Mouse (Mus musculus) adrenal gland, adult 8-10 months (tissue): ENCODE measurements around the gene Sos1. TPM values are rescaled to one million over a fixed set of nuclear protein-coding genes. Genes with fewer than 3 reads are reported as not detected.
"Not testable (repeated sequence)": the region's sequence is repeated elsewhere in the genome, so short reads cannot be mapped to it uniquely, and the experiment has no call there.

Source experiments
- DNase-seq: peaks from one replicate; pipeline ENCODE4 v3.0.0; 2022
- total RNA-seq, 4 experiments: library from RNA; stranded (reverse); gene quantifications; 2 replicates each; pipeline ENCODE4 v1.2.4; 2022

The Sos1 gene
- total RNA-seq, 4 experiments from 2014 or later: 27.2 to 34.2 (median 32.0) TPM

- DNase-seq: no peak
Measured at GRCm38 (mm10) chr17:80493891-80494290, 13.6 kb upstream of the Sos1 start.

DNA sequence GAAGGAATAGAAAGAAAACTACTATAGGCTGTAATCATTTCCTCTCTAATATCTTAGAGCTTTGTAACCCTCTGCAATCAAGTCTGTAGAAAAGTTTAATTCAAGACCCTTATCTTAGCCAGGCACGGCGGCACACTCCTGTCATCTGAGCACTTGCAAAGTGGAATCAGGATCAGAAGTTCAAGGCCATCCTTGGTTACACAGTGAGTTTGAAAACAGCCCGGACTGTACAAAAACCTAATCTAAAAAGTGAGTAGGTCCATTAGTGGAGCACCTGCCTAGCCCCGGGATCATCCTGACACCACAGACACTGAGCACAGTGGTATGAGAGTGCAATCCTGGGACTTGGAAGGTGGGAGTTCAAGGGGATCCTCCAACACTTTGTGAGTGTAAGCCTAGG lies 12.6 kb upstream of the Sos1 start:
- no peak for DNase-seq

DNA sequence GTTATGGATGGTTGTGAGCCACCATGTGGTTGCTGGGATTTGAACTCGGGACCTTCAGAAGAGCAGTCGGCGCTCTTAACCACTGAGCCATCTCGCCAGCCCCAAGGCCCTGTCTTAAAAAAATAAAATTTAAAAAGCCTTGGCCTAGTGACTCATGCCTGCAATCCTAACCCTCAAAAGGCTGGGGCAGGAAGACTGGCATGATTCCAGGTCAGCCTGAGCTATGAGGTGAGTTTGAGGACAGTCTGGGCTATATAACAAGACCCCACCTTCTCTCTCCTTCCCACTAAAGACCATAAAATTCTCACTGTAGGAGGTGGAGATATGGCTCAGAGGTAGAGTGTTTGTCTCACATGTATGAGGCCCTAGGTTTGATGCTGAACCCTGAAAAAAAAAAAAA lies 12.0 kb upstream of the Sos1 start:
- DNase-seq: peak; percentile 50

DNA sequence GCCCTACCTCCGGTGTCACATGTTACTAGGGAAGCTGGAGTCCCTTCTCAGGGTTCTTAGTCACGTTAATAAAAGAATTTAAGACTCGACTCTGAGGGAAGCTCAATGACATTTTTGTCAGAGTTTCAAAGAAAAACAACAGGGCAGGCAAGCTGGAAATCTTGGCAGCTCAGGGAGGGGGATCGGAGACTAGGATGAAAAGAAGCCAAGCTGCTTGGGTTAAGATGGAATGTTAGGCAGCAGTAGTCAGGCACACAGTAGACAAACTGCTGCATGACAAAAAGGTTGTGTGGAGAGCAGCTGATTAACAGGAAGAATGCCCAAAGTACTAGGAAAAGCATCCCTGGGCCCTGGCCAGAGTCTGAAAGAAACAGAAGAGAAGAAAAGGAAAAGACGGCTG lies 9.9 kb upstream of the Sos1 start:
- no peak for DNase-seq

- DNase-seq: no peak
Measured at GRCm38 (mm10) chr17:80488918-80489317, 8.7 kb upstream of the Sos1 start.

DNA sequence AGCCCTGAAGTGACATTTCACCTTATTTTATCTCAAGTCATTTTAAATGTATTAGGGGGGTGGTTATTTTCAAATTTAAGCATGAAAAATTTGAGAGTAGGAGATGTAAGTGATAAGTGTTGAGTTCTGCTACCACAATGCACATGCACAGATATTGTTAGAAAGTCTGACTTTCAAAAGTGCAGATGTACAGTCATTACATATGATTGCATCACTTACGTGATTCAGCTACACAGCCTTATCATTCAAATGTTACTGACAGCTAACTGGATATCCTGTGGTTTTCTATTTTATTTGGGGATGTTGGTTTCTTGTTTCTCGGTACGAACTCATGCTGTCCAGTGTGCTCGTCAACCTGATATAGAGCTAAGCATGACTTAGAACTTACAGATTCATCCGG lies 4.9 kb upstream of the Sos1 start:
- DNase-seq: no peak

- no peak for DNase-seq
Measured at GRCm38 (mm10) chr17:80480855-80481224, 587 bp upstream of the Sos1 start.

DNA sequence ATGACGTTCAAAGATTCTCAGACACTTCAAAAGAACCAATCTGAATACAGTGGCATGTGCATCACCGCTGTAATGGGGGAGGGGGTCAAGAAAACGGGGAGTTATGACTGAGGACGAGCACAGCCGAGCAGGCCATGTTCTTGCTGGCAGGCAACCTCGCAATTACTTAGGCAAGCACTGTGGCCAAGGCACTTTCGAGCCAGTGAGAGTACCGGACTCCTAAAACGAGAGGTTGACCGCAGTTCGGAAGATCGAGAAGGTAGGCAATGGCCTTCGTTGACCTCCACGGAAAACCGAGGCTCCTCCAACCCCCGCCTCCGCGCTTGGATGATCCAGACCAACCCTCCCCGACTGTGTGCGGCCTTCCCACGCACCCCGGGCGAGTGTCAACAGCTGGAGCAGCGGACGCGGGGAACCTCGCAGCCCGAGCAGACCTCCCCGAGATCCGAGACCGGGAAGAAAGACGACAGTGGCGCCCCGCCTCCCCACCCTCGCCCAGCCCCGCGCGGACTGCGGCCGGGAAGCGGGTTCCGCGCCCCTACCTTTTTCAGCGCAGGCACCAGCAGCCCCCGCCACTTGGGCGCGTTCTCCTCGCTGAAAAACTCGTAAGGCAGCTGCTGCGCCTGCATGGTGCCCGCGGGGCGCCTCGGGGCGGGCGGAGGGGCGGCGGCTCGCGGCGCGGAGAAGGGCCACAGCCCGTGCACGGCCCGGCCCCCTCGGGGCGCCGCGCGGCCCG lies 790 bp downstream of the Sos1 start:
- DNase-seq: peak; percentile 55

GRCm38 (mm10) chr17:80477679-80478078 lies 2.6 kb downstream of the Sos1 start:
- DNase-seq: no peak

- no peak for DNase-seq
Measured at GRCm38 (mm10) chr17:80476496-80476895, 3.8 kb downstream of the Sos1 start.

- DNase-seq: no peak
Measured at GRCm38 (mm10) chr17:80471056-80471802, 9.0 kb downstream of the Sos1 start.

- not testable (repeated sequence) for DNase-seq
Measured at GRCm38 (mm10) chr17:80468417-80468894, 11.8 kb downstream of the Sos1 start.

DNA sequence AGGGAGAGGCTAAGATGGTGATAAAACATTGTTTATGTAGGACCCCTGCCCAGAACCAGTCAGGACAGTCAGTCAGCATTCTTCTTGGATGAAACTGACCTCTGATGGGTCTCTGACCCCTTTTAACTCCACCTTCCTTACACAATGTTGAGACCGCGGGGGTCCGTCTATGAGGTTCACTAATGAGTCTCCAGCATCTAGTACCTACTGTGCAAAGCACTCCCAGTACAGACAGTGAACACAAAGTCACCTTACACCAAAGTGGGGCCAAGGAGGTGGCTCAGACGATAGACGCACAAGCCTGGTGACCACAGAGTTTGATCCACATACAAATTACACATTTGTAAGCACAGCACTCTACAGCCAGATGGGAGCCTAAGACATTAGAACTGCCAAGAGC lies 20.0 kb downstream of the Sos1 start:
- no peak for DNase-seq

DNA sequence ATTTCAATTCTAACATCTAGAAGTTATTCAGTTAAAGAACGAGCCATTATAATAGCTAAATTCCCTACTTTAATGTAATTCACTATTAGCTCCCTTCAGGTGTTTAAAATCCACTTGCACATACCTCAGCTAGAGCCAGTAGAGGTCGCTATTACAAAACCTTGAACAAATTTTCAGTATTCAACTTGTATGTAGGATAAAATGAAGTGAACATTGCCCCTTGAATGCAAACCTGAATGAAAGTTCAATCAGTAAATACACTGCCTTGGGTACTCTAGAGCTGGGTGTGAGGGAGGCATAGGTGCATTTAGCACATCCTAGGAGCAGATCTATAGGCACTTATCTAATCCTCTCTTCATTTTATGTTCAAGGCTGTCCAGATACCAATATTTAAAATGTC lies 24.6 kb downstream of the Sos1 start:
- DNase-seq: no peak

DNA sequence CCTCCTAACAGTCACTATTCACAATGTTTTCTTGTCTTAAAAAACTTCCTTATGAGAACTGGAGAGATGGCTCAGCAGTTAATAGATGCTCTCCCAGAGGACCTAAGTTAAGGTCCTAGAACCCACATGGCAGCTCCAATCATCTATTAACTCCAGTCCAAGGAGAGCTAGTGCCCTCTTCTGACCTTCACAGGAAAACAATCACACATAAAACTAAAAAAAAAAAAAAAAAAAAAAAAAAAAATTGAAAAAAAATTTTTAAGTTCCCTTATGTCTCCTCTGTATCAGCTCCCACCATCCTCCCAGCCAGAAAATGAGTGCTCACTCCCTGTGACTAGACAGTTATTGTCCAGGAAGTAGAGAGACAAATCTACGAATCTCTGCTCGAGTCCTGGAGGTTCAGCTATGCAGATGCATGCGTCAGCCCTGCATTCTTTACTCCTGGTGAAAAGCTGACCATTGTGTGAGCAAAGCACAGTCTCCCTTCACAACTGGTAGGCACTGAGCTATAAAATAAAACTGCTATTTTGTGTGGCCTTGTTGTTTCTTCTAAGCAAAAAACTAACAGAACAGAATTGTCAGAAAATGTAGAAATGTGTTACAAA lies 29.7 kb downstream of the Sos1 start:
- no peak for DNase-seq

DNA sequence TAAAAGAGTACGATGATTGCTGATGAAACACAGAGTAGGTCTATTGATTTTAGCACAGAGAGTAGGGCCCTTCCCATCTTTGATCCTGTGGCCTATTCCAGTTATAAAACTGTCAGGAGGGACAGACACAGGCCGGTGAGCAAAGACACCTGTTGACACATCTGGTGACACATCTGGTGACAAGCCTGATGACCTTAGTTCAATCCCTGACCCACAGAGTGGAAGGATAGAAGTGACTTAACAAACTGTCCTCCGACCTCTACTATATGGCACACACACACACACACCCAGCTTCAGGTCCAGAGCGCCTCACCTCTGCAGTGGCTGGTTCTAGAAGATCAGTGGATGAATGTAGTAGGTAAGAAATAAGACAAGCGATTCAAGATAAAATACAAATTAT lies 33.8 kb downstream of the Sos1 start:
- DNase-seq: no peak

DNA sequence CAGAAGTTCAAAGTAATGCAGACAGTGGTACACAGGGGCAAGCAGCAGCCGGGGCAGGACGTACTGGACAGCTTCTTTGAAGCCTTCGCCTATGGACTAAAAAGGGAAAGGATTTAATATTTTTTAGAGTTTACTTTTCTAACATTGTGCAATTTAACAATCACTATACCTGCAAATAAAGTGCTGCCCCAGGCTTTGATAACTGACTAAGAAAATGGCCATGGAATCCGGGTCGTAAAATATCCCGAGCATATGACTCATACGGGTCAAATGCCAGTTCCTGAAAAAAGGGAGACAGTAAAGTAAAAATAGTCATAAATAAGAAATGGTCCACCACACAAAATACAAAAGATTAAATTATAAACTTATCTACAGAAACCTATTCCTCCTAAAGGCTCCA lies 34.8 kb downstream of the Sos1 start:
- no peak for DNase-seq

GRCm38 (mm10) chr17:80435680-80436079 lies 44.6 kb downstream of the Sos1 start:
- DNase-seq: no peak

- DNase-seq: no peak
Measured at GRCm38 (mm10) chr17:80434430-80434829, 45.8 kb downstream of the Sos1 start.

GRCm38 (mm10) chr17:80431997-80432396 lies 48.3 kb downstream of the Sos1 start:
- no peak for DNase-seq

GRCm38 (mm10) chr17:80427966-80428365 lies 52.3 kb downstream of the Sos1 start:
- no peak for DNase-seq

DNA sequence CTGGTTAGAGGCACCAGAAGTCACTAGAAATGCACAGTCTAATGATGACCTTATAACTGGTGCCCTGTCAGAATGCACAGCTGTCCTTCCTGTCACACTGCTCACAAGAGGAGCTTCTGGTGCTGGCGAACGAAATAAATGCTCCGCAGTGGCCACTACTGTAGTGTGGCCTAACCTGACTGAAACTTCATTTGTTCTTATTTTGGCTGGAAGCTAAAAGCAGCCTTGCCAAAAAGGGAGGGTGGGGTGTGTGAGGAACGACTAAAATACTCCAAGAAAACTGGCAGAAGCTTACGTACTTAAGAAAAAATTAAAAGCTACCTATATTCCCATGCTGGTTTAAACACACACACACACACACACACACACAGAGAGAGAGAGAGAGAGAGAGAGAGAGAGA lies 53.4 kb downstream of the Sos1 start:
- DNase-seq: no peak

- DNase-seq: no peak
Measured at GRCm38 (mm10) chr17:80426171-80426570, 54.1 kb downstream of the Sos1 start.

- no peak for DNase-seq
Measured at GRCm38 (mm10) chr17:80420998-80421397, 59.3 kb downstream of the Sos1 start.
